Mouse (Mus musculus): ENCODE results near the gene Gbx1.
A peak's percentile ranks its signal among the peaks of the same experiment; 100 is the strongest.

Gene Gbx1

DNA sequence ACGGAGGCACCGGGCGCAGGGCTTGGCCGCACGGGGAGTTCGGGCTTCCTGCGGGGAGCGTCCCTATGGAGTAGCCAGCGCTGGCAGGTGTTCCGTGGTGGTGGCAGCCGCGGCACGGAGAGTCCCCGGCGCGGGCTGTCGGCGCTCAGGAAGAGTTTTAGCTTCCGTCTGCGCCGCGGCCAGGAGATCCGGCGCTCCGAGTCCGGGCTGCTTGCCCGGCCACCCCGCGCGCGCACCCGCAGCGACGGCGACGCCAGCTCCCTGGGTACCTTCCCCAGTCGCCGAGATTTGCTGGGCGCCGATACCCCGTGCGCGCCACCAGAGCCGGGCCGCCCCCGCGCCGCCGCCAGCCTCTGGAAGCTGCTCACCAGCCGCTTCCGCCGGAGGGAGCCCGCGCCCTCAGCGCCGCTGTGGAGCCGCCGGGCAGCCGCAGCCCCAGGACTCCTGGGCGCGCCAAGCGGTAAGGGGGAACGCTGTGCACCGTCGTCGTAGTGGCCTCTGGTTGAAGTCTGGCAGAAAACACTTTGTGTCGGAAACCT is 52.2 kb downstream of the Gbx1 start:
- DNase-seq: no peak

DNA sequence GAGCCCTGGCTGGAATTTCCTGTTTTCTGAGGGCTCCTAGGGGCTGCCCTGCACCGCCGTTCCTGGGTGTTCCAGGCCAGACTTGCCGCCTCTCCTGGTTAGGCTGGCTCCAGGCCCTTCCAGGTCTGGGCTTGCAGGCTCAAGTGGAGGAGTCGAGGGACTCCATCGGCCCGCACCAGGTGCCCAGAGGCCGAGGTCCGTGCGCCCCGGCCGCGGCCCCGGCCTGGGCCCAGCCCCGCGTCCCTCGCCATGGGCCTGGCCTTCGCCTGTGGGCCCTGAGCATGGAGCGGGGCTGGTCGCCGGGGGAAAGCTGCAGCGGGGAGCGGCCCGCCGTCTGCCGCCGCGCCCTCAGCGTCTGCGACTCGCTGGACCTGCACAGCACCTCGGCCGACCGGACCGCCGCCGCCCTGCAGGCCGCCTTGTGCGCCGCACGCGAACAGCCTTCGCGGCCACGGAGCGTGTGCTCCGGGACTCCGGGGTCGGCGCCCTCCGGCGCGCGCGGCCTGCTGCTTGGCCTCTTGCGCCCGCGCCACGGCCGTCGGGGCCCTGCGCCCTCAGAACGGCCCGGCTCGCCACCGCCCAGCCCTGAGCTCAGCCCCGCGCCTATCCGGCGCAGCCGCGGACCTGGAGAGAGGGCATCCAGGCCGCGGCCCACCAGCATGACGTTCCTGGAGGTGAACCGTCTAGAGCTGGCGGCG is 52.8 kb downstream of the Gbx1 start:
- DNase-seq: no peak

DNA sequence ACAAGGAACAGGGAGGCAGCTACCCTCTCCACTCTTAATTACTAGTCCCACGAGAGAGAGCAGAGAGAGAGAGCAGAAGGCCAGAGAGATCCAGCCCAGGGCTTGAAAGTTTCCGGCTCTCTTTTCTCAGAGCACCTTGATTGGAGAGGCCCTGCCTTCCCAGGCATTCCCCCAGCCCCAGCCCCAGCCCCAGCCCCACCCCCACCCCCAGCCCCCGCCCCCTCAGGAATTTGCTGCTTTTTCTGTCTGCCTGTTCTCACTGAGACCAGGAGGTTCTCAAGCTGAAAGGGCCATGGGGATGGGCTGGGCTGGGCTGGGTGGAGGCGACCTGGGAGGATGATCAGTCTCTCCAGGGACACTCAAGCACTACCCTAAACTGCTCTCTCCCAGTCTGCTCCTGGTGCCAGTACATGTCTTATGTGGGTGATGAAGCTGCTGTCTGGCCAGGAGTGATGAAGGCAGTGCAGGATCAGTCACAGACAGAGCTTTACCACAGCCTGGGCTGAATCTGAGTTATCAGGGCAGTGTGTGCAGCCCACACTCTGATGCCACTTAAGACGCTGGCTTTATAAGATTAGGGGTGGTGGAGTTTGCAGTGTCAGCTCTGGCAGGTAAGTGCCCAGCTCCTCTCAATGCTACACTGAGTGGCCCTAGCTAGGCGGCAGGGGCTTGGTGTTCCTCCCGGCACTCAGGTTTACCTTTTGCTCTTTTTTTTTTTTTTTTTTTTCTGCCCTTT is 54.0 kb downstream of the Gbx1 start:
- no peak for DNase-seq

DNA sequence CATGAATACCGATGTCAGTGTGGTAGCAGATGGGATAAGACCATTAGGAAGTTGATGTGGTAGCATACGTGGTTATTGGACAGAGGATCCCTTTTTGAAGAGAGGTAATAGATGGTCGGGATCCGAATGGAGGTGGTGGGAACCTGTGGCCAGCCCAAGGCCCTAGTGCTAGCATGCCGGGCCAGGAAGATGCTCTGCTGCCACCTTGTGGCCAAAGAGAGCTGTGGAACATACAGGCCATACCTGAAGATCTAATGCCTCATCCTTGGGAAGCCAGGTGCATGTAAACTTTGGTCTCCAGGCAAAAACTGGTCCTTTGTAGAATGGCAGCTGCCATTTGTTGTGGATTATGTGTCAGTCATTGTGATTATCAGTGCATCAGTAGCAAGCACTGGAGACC is 56.4 kb downstream of the Gbx1 start:
- DNase-seq: peak; percentile 82

DNA sequence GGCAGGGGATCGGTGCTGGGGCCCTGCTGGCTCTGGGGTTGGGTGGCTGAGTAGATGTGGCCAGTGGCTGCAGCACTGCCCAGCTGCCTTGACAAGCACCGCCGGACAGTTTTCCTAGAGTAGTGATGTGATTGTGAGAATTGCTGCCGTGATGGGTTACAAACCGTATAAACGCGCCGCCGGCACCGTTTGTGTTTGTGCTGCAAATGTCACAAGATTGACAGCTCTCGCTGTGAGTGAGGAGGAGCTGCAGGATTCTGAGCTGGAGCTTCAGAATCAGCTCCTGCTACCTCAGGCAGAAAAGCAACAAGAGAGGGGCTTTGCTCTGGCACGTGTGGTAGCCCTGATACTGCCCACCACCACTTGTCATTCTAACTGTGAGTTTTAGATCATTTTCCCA is 60.2 kb downstream of the Gbx1 start:
- no peak for DNase-seq

DNA sequence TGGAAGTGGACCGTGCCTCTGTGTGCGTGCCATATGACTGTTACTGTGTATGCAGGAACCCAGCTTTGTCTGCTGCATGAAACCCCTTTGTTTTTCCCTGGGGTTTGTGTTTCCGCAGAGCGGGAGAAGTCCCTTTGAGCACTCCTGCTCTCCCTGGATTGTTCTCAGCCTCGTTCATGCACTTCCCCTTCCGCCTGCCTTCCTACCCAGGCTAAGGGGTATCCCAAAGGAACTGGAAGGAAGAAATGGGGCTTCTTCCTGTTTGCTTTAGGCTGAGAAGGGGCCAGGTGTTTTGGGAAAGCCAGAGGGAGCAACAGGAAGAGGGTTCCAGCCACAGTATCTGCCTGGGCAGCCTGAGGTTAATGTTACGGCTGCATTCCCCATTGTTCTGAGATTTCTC is 71.4 kb downstream of the Gbx1 start:
- DNase-seq: no peak

DNA sequence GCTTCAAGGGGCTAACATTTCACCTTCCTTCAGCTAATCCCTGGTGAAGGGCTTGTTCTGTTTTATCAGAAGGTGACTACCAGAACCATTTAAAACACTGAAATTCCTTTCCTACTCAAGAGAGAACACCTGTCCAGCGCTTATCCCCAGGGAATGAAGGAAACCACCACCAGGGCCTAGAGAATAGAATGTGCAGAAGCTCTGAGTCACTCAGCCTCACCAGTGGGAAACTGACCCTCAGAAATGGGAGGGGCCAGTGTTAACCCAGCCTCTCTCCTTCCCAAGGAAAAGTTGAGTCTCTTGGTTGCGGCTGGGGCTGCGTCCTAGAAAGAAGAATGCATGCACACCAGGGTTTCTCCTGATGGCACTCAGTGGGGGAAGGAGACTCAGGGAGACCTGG is 71.9 kb downstream of the Gbx1 start:
- no peak for DNase-seq

DNA sequence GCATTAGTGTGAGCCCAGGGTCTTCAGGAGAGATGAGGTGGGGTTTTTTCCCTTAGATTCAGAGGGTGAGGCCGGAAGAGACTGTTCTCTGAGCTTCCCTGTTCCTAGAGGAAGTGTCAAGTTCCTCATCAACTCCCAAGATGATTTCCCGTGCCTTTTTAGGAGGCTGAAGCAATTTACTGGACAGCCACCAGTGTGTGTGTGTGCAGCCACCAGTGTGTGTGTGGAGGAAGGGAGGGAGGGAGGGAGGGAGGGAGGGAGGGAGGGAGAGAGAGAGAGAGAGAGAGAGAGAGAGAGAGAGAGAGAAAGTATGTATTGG is 73.1 kb downstream of the Gbx1 start:
- no peak for DNase-seq

DNA sequence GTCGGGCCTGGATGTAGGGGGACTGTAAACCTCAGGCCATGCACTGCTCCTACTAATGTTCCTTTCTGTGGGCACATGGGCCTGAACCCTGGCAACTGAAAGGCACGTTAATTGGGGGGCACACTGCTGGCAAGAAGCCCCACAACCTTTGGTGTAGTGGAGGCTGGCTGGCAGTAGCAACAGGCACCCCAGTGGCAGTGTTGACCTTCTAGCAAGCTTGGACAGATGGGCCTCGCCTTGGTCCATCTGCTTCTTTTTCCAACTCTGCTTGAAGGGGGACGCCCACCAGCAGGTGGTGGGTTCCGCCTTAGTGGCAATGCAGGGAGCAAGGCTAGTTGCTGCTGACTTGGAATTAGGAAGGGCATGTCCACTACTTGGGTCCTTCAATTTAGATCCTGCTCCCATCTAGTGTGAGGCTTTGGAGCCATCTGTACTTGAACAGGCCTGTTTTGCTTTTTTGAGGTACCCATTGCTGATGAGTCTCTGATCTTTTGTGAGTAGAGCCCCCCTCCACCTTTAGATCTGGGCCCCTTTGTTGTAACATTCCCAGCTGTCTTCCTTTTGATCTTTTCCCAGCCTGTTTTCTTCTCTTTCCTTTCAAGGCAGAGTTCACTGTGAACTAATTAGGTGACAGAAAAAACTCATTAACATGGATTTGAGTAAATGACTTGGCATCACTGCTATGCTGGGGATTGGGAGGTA is 73.6 kb downstream of the Gbx1 start:
- DNase-seq: peak; percentile 85

All from cerebellum, adult 8-10 months (tissue).